Mouse (Mus musculus) heart, embryonic 13.5 days (tissue): ENCODE data around the gene Lyl1. TPM values are rescaled to one million over a fixed set of nuclear protein-coding genes. Genes with fewer than 3 reads are reported as not detected.
A peak's percentile ranks its signal among the peaks of the same experiment; 100 is the strongest.
"Not testable (repeated sequence)": the region's sequence is repeated elsewhere in the genome, so short reads cannot be mapped to it uniquely, and the experiment has no call there.

Experiments
- ATAC-seq: fragments of 200-750 bp; cut with Nextera tagmentation; 2 replicates; pipeline ENCODE4 v1.8.0; 2017; ENCODE audit warnings: moderate TSS enrichment; ENCODE audit not compliant: insufficient number of reproducible peaks, low FRiP score, low TSS enrichment; ENCODE audit errors: extremely low read depth
- H3K27ac ChIP-seq: fragments of 300-500 bp; sonication (generic); replicated peaks from 2 replicates; pipeline ENCODE4 v1.5.1; 2015; ENCODE audit warnings: moderate library complexity, mild to moderate bottlenecking, inconsistent platforms
- H3K27me3 ChIP-seq: fragments of 300-500 bp; sonication (generic); replicated peaks from 2 replicates; pipeline ENCODE4 v1.6.1; 2015; ENCODE audit warnings: mild to moderate bottlenecking, inconsistent platforms
- H3K36me3 ChIP-seq: fragments of 300-500 bp; sonication (generic); 2 replicates; pipeline ENCODE4 v1.6.1; 2015; ENCODE audit warnings: mild to moderate bottlenecking, inconsistent platforms
- H3K4me1 ChIP-seq: fragments of 300-500 bp; sonication (generic); 2 replicates; pipeline ENCODE4 v1.6.1; 2015; ENCODE audit warnings: inconsistent platforms
- H3K4me2 ChIP-seq: fragments of 300-500 bp; sonication (generic); 2 replicates; pipeline ENCODE4 v1.6.1; 2015; ENCODE audit warnings: inconsistent platforms, mild to moderate bottlenecking, moderate library complexity
- H3K4me3 ChIP-seq: fragments of 300-500 bp; sonication (generic); 2 replicates; pipeline ENCODE4 v1.5.1; 2015; ENCODE audit warnings: moderate library complexity, mild to moderate bottlenecking, inconsistent platforms
- H3K9ac ChIP-seq: fragments of 300-500 bp; sonication (generic); 2 replicates; pipeline ENCODE4 v1.6.1; 2015; ENCODE audit warnings: inconsistent platforms, mild to moderate bottlenecking, moderate library complexity
- H3K9me3 ChIP-seq: fragments of 300-500 bp; sonication (generic); 2 replicates; pipeline ENCODE4 v1.6.1; 2016; ENCODE audit warnings: inconsistent platforms
- WGBS: fragments of 180-500 bp; shearing (Covaris S2); methylation state at CpG from one replicate; pipeline ENCODE4 v1.1.7; 2015; ENCODE audit warnings: mixed read lengths; 5-methylcytosine and 5-hydroxymethylcytosine counted together
- polyA plus RNA-seq: library from polyadenylated mRNA; unstranded; fragments of >200 nt; fragmentation: Nextera tagmentation; extraction: Ambion mirVana; gene quantifications from 2 replicates; pipeline ENCODE4 v1.2.1, GENCODE M21; 2015

The Lyl1 gene
- polyA plus RNA-seq, 1 experiment from 2014 or later = 17.1 TPM

GRCm38 (mm10) chr8:84670295-84671006 lies 30.8 kb upstream of the Lyl1 start:
- not testable (repeated sequence) for H3K4me1 ChIP-seq, H3K4me2 ChIP-seq, H3K9ac ChIP-seq, H3K4me3 ChIP-seq, ATAC-seq, H3K27ac ChIP-seq, H3K9me3 ChIP-seq, H3K27me3 ChIP-seq
- peaks cover 69% of the 10 kb centered on the region for H3K36me3 ChIP-seq
- WGBS = 76% methylated on average over 5 of the region's 5 CpGs

GRCm38 (mm10) chr8:84677305-84677704 lies 24.0 kb upstream of the Lyl1 start:
- H3K27me3 ChIP-seq = no peaks in the 10 kb centered on the region
- no peak overlapping the region for H3K27ac ChIP-seq
- peaks cover 24% of the 10 kb centered on the region for H3K4me1 ChIP-seq
- H3K9ac ChIP-seq = no peak overlapping the region
- H3K4me3 ChIP-seq = no peak overlapping the region
- no peaks in the 10 kb centered on the region for H3K9me3 ChIP-seq
- WGBS = 86% methylated on average over 5 of the region's 5 CpGs
- no peak for ATAC-seq
- H3K4me2 ChIP-seq = no peak overlapping the region
- H3K36me3 ChIP-seq = peaks cover 61% of the 10 kb centered on the region

- Histone ChIP-seq H3K27ac (0 out of 2 replicates have a peak overlapping the region, but pooled peaks have one; percentile 48), H3K9ac (peak overlapping the region; percentile 33; the same call in 1 of the 2 replicates), H3K4me1 (peaks cover 56% of the 10 kb centered on the region), H3K36me3 (peaks cover 38% of the 10 kb centered on the region), H3K4me2 (no peak overlapping the region), H3K4me3 (no peak overlapping the region), H3K9me3 (no peaks in the 10 kb centered on the region), H3K27me3 (no peaks in the 10 kb centered on the region)
- 63% methylated on average over 2 of the region's 2 CpGs for WGBS
- ATAC-seq = no peak
Observed at GRCm38 (mm10) chr8:84681476-84681875, 19.8 kb upstream of the Lyl1 start.

- no peak for ATAC-seq
- 74% methylated on average over 2 of the region's 2 CpGs for WGBS
- Histone ChIP-seq H3K4me3 (no peak overlapping the region), H3K4me2 (no peak overlapping the region), H3K27ac (peak overlapping the region; percentile 48; the same call in 1 of the 2 replicates), H3K9me3 (no peaks in the 10 kb centered on the region), H3K4me1 (peaks cover 56% of the 10 kb centered on the region), H3K27me3 (no peaks in the 10 kb centered on the region), H3K9ac (peak overlapping the region; percentile 33), H3K36me3 (peaks cover 31% of the 10 kb centered on the region)
Observed at GRCm38 (mm10) chr8:84682257-84682656, 19.0 kb upstream of the Lyl1 start.

- Histone ChIP-seq H3K9ac (no peak overlapping the region), H3K27ac (no peak overlapping the region), H3K4me1 (peaks cover 63% of the 10 kb centered on the region), H3K4me2 (no peak overlapping the region), H3K9me3 (no peaks in the 10 kb centered on the region), H3K27me3 (no peaks in the 10 kb centered on the region), H3K36me3 (peaks cover 29% of the 10 kb centered on the region), H3K4me3 (no peak overlapping the region)
- no peak for ATAC-seq
- 57% methylated on average over 3 of the region's 3 CpGs for WGBS
Observed at GRCm38 (mm10) chr8:84684537-84684936, 16.7 kb upstream of the Lyl1 start.

- no peaks in the 10 kb centered on the region for H3K9me3 ChIP-seq
- H3K4me1 ChIP-seq = peaks cover 66% of the 10 kb centered on the region
- peaks cover 33% of the 10 kb centered on the region for H3K36me3 ChIP-seq
- H3K4me2 ChIP-seq = peak within 1 kb of the TSS; percentile 82
- peak; percentile 15; the same call in 1 of the 2 replicates for ATAC-seq
- H3K27ac ChIP-seq = peak within 1 kb of the TSS; percentile 96
- WGBS = 8% methylated on average over 19 of the region's 20 CpGs
- H3K9ac ChIP-seq = peak within 1 kb of the TSS; percentile 100
- H3K27me3 ChIP-seq = no peaks in the 10 kb centered on the region
- peak within 1 kb of the TSS; percentile 100 for H3K4me3 ChIP-seq
Observed at GRCm38 (mm10) chr8:84686191-84687002, 14.9 kb upstream of the Lyl1 start, which contains the start of gene Trmt1. Gene Trmt1 (plus strand): TSS chr8:84686307.

GRCm38 (mm10) chr8:84687003-84687704 lies 14.1 kb upstream of the Lyl1 start:
- no peaks in the 10 kb centered on the region for H3K27me3 ChIP-seq
- peak overlapping the region; percentile 96 for H3K27ac ChIP-seq
- under 1% methylated on average over 58 of the region's 62 CpGs for WGBS
- peak overlapping the region; percentile 100 for H3K9ac ChIP-seq
- peak; percentile 28 for ATAC-seq
- H3K4me2 ChIP-seq = peak overlapping the region; percentile 82
- peaks cover 34% of the 10 kb centered on the region for H3K36me3 ChIP-seq
- H3K4me3 ChIP-seq = peak overlapping the region; percentile 100
- peaks cover 59% of the 10 kb centered on the region for H3K4me1 ChIP-seq
- no peaks in the 10 kb centered on the region for H3K9me3 ChIP-seq

GRCm38 (mm10) chr8:84687705-84688100 lies 13.6 kb upstream of the Lyl1 start, which contains the start of gene Nacc1:
Gene Nacc1 (minus strand): TSS chr8:84687862.
- ATAC-seq = peak; percentile 72
- no peaks in the 10 kb centered on the region for H3K27me3 ChIP-seq
- H3K4me2 ChIP-seq = peak within 1 kb of the TSS; percentile 82
- no peaks in the 10 kb centered on the region for H3K9me3 ChIP-seq
- peak within 1 kb of the TSS; percentile 100 for H3K4me3 ChIP-seq
- peaks cover 34% of the 10 kb centered on the region for H3K36me3 ChIP-seq
- 1% methylated on average over 35 of the region's 37 CpGs for WGBS
- peaks cover 53% of the 10 kb centered on the region for H3K4me1 ChIP-seq
- H3K9ac ChIP-seq = peak within 1 kb of the TSS; percentile 100
- peak within 1 kb of the TSS; percentile 96 for H3K27ac ChIP-seq

GRCm38 (mm10) chr8:84689091-84689915 lies 12.0 kb upstream of the Lyl1 start:
- Histone ChIP-seq H3K4me1 (peaks cover 45% of the 10 kb centered on the region), H3K4me2 (peak overlapping the region; percentile 82), H3K27me3 (no peaks in the 10 kb centered on the region), H3K27ac (peak overlapping the region; percentile 77), H3K36me3 (peaks cover 37% of the 10 kb centered on the region), H3K9ac (peak overlapping the region; percentile 92), H3K9me3 (no peaks in the 10 kb centered on the region), H3K4me3 (peak overlapping the region; percentile 90)
- ATAC-seq = peak; percentile 62; the same call in 1 of the 2 replicates
- WGBS = under 1% methylated on average over 47 of the region's 47 CpGs

- no peak overlapping the region for H3K4me2 ChIP-seq
- no peak for ATAC-seq
- peaks cover 21% of the 10 kb centered on the region for H3K4me1 ChIP-seq
- H3K9ac ChIP-seq = no peak overlapping the region
- no peak overlapping the region for H3K4me3 ChIP-seq
- H3K27me3 ChIP-seq = no peaks in the 10 kb centered on the region
- 67% methylated on average over 4 of the region's 4 CpGs for WGBS
- no peak overlapping the region for H3K27ac ChIP-seq
- H3K9me3 ChIP-seq = no peaks in the 10 kb centered on the region
- peaks cover 76% of the 10 kb centered on the region for H3K36me3 ChIP-seq
Observed at GRCm38 (mm10) chr8:84693332-84693731, 7.9 kb upstream of the Lyl1 start.
